Mouse (Mus musculus): ENCODE measurements at regions not wholly inside any gene's neighbourhood (a gene's known extent, or its start where the extent isn't known, plus 50 kb on each side); places are given as distances from the start of the nearest gene placed in this dataset.

DNA sequence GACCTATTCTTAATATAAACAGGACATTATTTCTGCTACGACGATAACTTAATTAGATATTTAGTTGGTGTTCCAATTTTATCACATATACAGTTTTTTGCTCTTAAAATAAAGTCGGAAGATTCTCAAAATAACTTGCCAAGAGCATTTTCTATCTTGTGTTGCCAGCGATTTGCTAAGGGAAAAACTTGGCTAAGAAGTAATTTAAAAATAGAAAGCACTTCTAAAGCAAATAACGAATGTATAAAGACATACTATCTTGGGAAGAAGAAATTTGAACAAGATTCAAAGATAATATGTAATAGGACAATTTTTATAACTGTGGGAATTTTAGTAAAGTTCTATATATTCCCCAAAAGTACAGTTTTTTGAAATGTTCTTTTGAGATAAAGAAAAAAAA, 594.9 kb downstream of the Gm21833 start:
- no peak for DNase-seq
- TF ChIP-seq CTCF (IDR thresholded peaks at IDR 0.05; ENCODE audit: borderline replicate concordance, insufficient read depth, low read depth, low read length) (no peak), POLR2A (IDR thresholded peaks at IDR 0.05; ENCODE audit: borderline replicate concordance, insufficient read depth, low read length) (no peak)
- WGBS: 61% methylated on average over 5 of the region's 5 CpGs

More for the DNA sequence above, 594.9 kb downstream of the Gm21833 start:
- Histone ChIP-seq H3K4me1 (ENCODE audit: control insufficient read depth, insufficient read depth, low read length) (no peaks in the 10 kb centered on the region; the same call in 1 of the 2 replicates), H3K27ac (ENCODE audit: insufficient read depth, low read length) (no peak overlapping the region), H3K27me3 (ENCODE audit: control insufficient read depth, insufficient read depth, low read length) (no peaks in the 10 kb centered on the region), H3K4me3 (replicated peaks; ENCODE audit: insufficient read depth, low read depth, low read length) (no peak overlapping the region)
